Mouse (Mus musculus): ENCODE data around the gene Trim11.

Gene Trim11

DNA sequence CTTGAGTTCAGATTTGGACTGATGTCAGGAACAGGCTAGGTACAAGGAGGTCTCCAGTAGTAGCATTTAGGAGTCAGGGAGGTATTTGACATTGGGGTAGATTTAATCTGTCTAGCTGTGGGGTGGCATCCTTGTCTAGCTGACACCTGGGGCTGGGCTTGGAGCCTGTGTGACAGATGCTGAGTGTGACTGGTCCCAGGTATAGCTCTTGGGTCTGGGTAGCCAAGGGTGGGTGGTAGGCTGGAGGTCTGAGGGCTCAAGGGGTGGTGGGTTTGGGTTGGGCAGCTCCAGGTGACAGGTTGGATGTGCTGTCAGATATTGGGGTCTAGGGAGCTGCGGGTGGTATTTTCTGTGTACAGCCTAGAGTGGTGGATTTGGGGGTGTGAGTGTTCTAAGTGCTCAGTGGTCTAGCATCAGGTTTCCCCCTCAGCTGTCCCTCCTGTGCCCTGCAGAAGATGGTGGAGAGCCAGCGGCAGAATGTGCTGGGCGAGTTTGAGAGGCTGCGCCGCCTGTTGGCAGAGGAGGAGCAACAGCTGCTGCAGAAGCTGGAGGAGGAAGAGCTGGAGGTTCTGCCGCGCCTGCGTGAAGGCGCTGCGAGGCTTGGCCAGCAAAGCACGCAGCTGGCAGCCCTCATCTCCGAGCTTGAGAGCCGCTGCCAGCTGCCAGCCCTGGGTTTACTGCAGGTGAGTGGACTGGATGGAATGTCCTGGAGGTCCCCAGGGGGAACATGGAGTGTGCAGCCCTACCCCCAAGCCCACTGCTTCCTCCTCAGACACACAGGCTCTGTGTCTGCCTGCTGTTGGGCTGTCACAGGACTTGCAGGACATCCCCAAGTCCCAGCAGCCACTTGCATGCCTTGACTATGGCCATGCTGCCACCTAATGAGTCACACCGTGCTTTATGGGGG, 3.9 kb downstream of the Trim11 start:
- Histone ChIP-seq H3K36me3 (ENCODE audit: control insufficient read depth, insufficient read depth, low read length, poor library complexity, severe bottlenecking) (peaks cover 6% of the 10 kb centered on the region), H3K27me3 (ENCODE audit: control insufficient read depth, insufficient read depth, low read length, poor library complexity, severe bottlenecking) (no peaks in the 10 kb centered on the region)
- DNase-seq (ENCODE audit: low read depth, low spot score), result peak; percentile 93

DNA sequence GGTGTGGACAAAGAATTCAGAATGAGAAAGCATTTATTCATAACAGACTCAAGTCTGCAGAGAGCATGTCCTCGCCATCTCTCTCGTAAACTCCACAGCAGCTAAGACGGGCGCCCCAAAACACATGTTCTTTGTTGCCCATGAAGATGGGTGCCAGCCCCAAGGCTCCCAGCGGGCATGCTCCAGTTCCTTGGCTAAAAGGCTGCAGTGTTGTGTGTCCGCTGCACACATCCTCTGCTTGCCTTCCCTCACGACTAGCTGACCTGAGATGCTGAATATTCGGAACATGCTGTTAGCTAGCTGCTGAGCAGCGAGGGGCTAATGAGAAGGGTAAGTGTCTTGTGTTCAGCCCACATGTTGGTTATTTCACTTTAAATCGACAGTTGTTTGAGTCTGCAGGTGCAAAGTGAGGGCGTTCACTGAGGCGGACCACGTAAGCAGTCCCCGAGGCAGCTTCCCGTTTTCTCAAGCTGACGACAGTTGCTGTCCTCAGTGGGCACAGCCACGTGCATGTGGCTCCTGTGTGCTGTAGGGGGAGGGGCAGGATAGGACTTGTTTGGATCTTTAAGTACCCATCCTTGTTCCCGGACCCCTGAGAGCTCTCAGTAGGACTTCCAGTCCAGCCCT, 4.7 kb downstream of the Trim11 start:
- DNase-seq (ENCODE audit: low read depth, low spot score), result peak; percentile 97

DNA sequence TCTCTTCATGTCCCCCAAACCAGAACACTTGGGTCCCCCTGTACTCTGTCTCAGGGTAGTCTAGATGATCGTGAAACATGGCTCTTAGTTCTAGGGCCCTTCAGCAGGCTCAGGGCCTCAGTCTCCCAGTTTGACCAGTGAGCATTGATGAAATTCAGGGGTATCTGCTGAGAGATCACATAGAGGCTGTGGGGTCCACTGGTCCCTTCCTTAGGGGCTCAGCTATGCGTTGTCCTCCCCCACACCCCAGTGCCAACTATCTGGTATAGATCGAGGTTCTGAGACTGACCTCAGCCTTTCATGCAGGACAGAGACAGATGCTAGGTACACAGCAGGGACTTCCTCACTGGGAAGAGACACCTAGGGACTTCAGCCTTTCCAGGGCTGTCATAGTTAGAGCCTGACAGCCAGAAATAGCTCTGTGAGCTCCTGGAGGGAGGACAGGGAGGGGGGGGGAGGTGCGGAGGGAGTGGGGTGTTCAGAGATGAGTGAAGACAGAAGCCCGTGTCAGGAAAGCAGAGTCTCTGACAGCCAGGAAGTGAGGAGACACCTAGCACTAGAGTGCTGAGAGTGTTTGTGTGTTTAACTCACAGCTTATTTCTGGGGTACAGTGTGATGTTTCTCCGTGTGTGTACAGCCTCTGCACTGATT, 5.9 kb downstream of the Trim11 start:
- DNase-seq (ENCODE audit: low read depth, low spot score), result no peak
- H3K36me3 ChIP-seq (ENCODE audit: control insufficient read depth, insufficient read depth, low read length, poor library complexity, severe bottlenecking), result peaks cover 8% of the 10 kb centered on the region
- no peaks in the 10 kb centered on the region for H3K27me3 ChIP-seq (ENCODE audit: control insufficient read depth, insufficient read depth, low read length, poor library complexity, severe bottlenecking)

More for the DNA sequence above, 4.7 kb downstream of the Trim11 start:
- Histone ChIP-seq H3K27me3 (ENCODE audit: control insufficient read depth, insufficient read depth, low read length, poor library complexity, severe bottlenecking) (no peaks in the 10 kb centered on the region), H3K36me3 (ENCODE audit: control insufficient read depth, insufficient read depth, low read length, poor library complexity, severe bottlenecking) (peaks cover 6% of the 10 kb centered on the region)

DNA sequence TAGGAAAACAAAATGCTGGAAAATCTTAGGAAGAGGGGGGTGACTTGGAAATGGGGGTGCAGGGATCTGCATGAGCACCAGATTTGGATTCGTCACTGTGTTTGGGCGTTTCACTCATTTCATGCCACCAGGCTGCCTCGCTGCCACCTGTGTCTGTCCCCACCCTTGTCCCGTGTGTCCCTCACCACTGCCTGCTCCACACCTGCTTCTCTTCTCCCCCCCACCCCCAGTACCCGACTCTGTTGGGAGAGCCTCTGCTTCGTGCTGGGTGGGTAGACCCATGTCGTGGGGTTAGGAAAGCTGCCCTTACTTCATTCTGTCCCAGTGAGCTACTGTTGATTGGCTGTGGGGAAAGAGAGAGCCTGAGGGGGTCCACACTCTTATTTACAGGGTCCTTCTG, 6.8 kb downstream of the Trim11 start:
- no peaks in the 10 kb centered on the region for H3K27me3 ChIP-seq (ENCODE audit: control insufficient read depth, insufficient read depth, low read length, poor library complexity, severe bottlenecking)
- no peak for DNase-seq (ENCODE audit: low read depth, low spot score)

DNA sequence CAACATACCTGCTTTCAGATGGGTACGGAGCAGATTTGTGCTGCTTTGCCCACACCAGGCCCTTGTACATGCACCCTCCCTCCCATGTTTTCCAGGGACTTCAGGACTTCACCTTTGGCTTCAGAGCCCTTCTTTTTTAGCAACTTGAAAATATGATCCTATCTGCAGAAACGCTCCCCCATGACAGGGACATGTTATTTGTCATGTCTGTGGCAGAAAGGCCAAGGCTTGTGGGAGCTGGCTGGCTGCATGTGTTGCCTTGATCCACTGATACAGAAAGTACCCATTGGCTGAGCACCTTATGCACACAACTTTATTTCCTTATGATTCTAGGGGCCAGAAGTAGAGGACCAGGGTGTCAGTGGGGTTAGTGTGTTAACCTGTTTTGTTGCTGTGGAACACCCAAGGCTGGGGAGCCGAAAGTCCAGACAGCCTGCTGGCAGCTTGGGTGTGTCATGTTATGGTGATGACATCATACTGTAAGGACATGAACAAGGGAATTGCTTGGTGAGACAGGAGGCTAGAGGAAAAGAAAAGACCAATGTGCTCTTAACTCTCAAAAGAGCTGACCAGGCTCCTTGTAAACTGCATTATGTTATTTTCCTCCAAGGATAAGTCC, 7.5 kb downstream of the Trim11 start:
- no peak for DNase-seq (ENCODE audit: low read depth, low spot score)
- no peaks in the 10 kb centered on the region for H3K27me3 ChIP-seq (ENCODE audit: control insufficient read depth, insufficient read depth, low read length, poor library complexity, severe bottlenecking)
- peaks cover 18% of the 10 kb centered on the region for H3K36me3 ChIP-seq (ENCODE audit: control insufficient read depth, insufficient read depth, low read length, poor library complexity, severe bottlenecking)

More for the DNA sequence above, 6.8 kb downstream of the Trim11 start:
- H3K36me3 ChIP-seq (ENCODE audit: control insufficient read depth, insufficient read depth, low read length, poor library complexity, severe bottlenecking), result peaks cover 16% of the 10 kb centered on the region

DNA sequence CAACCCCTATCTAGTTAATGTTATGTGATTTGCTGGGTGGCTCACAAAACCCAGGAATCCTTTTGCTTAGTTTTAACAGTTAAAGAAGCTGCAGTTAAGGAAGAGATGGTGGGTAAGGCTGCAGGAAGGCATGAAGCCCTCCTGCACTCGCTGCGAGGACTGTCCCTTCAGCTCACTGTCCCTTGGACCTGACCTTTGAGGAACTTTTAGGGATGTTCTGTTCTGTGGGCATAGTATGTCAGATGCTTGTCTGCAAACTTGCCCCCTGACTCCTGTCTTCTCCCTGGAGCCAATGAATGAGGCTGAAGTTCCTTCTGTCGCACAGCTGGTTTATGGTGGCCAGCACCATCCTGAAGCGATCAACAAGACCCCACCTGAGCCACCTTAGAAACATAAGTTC, 11.3 kb downstream of the Trim11 start:
- DNase-seq (ENCODE audit: low read depth, low spot score), result no peak
- no peaks in the 10 kb centered on the region for H3K27me3 ChIP-seq (ENCODE audit: control insufficient read depth, insufficient read depth, low read length, poor library complexity, severe bottlenecking)
- peaks cover 18% of the 10 kb centered on the region for H3K36me3 ChIP-seq (ENCODE audit: control insufficient read depth, insufficient read depth, low read length, poor library complexity, severe bottlenecking)

DNA sequence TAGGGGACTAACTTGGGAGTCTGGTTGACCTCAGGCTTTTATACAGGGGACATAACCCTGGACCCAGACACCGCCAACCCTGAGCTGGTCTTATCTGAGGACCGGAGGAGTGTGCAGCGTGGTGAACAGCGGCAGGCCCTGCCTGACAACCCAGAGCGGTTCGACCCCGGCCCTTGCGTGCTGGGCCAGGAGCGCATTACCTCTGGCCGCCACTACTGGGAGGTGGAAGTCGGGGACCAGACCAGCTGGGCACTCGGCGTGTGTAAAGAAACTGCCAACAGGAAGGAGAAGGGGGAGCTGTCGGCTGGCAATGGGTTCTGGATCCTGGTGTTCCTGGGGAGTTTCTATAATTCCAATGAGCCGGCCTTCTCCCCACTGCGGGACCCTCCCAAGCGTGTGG, 12.2 kb downstream of the Trim11 start:
- no peaks in the 10 kb centered on the region for H3K27me3 ChIP-seq (ENCODE audit: control insufficient read depth, insufficient read depth, low read length, poor library complexity, severe bottlenecking)
- H3K36me3 ChIP-seq (ENCODE audit: control insufficient read depth, insufficient read depth, low read length, poor library complexity, severe bottlenecking), result peaks cover 15% of the 10 kb centered on the region
- DNase-seq (ENCODE audit: low read depth, low spot score), result no peak

DNA sequence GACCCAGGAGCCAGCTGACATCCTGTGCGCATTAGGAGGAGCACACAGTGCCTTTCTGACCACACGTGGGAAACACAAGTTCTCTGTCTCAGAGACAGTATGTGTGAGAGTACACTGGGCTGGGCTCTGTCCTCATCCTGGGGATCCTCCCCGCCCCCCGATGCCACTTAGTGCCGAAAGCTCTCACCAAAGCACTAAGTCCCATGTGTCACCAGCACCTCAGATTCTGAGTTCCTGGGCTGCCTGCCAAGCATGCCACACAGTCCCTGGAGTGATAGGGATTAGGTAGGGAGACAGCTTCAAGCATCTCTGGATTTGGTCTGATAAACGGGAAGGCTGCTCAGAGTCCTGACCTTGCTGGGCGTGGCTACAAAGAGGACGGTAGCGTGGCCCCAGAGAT, 12.9 kb downstream of the Trim11 start:
- DNase-seq (ENCODE audit: low read depth, low spot score), result no peak
- H3K27me3 ChIP-seq (ENCODE audit: control insufficient read depth, insufficient read depth, low read length, poor library complexity, severe bottlenecking), result no peaks in the 10 kb centered on the region
- peaks cover 14% of the 10 kb centered on the region for H3K36me3 ChIP-seq (ENCODE audit: control insufficient read depth, insufficient read depth, low read length, poor library complexity, severe bottlenecking)

DNA sequence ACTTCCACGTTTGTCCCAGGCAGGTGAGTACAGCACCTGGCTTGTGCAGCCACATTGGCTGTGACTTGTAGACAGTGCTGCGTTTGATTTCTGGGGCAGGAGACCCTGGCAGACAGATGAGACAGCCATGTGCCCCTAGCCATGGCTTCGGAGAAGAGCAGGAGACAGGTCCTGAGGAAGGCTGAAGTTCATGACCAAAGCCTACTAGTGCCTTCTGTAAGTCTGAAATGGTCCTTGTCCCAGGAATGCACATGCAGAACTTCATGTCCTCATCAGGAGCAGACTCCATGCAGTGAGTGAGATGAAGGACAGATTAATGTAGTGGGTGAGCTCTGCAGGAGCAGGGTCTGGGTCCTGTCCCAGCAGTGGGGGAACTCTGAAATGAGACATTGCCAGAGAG, 14.0 kb downstream of the Trim11 start:
- DNase-seq (ENCODE audit: low read depth, low spot score), result no peak
- Histone ChIP-seq H3K36me3 (ENCODE audit: control insufficient read depth, insufficient read depth, low read length, poor library complexity, severe bottlenecking) (peaks cover 12% of the 10 kb centered on the region), H3K27me3 (ENCODE audit: control insufficient read depth, insufficient read depth, low read length, poor library complexity, severe bottlenecking) (no peaks in the 10 kb centered on the region)

DNA sequence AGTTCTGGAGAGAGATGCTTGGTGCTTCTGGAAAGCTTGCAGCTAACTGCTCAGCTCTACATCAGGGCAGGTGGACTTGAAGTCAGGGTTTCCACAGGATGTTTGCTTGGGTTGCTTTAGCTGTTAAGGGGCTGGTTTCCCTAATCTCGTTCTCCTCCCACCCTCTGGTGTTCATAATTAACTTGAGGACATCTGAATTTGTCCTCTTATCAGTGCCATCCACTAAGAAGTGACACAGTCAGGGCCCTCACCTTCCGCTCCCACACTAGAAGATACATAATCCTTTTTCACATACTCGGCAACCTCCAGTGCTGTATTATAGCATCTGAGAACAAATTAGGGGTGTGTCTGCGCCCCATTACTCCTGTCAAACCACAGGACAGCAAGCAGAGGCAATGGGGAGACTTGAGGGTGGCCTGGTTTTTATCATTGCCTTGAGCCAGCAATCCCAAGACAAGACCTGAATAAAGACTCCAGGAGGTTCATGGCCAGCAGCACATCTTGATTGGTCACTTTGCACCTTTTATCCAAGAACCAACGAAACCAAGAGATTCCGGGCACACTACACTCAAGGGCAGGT, 15.3 kb downstream of the Trim11 start:
- DNase-seq (ENCODE audit: low read depth, low spot score), result peak; percentile 47
- Histone ChIP-seq H3K36me3 (ENCODE audit: control insufficient read depth, insufficient read depth, low read length, poor library complexity, severe bottlenecking) (peaks cover 10% of the 10 kb centered on the region), H3K27me3 (ENCODE audit: control insufficient read depth, insufficient read depth, low read length, poor library complexity, severe bottlenecking) (no peaks in the 10 kb centered on the region)

DNA sequence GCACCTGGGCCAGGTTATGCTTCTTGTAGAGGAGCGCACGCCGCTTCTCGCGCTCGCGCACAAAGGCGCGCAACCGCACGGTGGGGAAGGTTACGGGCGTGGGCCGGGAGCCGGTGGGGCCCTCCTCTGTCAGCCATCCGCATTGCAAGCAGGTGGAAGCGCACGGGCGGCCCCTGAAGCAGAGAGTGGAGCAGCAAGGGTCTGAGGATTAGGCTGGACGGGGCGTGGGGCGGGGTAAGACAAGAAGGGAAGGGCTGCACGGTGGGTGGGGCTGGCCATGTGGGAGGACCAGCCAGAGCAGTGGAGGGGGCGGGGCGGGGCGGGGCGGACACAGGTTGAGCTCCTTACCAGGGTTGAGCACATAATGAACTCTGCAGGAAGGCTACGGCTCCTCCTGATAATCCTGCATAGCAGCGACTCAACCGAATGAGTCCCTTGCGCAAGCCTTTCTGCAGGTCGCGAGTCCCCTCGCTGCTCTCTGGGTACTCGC, 16.5 kb downstream of the Trim11 start:
- Histone ChIP-seq H3K27me3 (ENCODE audit: control insufficient read depth, insufficient read depth, low read length, poor library complexity, severe bottlenecking) (no peaks in the 10 kb centered on the region), H3K36me3 (ENCODE audit: control insufficient read depth, insufficient read depth, low read length, poor library complexity, severe bottlenecking) (peaks cover 5% of the 10 kb centered on the region)
- peak; percentile 72 for DNase-seq (ENCODE audit: low read depth, low spot score)

DNA sequence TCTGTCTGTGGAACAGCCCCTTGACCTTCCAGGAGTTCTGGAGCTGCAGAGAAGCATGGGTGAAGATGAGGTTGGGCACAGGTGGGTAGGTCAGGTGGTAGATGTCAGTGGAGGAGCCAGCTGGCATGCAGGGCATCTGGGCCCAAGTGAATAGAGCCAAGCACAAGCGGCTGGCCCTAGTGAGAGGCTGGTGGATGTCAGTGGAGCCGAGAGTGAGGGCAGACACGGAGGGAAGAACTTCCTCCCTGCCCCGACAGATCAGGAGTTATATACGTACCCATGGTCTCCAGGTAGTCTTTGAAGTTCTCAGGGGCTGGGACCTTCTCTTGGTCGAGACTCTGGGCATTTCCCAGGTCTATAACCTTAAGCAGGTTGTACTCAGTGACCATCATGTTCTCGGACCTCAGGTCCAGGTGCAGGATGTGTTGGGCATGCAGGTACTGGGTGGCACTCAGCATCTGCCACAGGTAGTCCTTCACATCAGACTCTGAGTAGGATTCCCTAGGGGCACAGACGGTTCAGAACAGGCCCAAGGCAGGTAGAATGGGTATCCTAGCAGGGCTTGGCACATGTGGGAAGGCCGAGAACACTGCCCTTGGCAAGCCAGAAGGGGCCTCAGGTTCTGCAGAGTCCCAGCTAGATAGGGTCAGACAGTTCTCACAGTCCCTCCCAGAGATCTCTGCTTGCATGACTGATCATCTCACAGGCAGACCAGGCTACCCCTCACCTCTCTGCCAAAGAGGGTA, 17.3 kb downstream of the Trim11 start:
- DNase-seq (ENCODE audit: low read depth, low spot score), result no peak
- Histone ChIP-seq H3K27me3 (ENCODE audit: control insufficient read depth, insufficient read depth, low read length, poor library complexity, severe bottlenecking) (no peaks in the 10 kb centered on the region), H3K36me3 (ENCODE audit: control insufficient read depth, insufficient read depth, low read length, poor library complexity, severe bottlenecking) (peaks cover under 1% of the 10 kb centered on the region; the same call in 1 of the 2 replicates)

DNA sequence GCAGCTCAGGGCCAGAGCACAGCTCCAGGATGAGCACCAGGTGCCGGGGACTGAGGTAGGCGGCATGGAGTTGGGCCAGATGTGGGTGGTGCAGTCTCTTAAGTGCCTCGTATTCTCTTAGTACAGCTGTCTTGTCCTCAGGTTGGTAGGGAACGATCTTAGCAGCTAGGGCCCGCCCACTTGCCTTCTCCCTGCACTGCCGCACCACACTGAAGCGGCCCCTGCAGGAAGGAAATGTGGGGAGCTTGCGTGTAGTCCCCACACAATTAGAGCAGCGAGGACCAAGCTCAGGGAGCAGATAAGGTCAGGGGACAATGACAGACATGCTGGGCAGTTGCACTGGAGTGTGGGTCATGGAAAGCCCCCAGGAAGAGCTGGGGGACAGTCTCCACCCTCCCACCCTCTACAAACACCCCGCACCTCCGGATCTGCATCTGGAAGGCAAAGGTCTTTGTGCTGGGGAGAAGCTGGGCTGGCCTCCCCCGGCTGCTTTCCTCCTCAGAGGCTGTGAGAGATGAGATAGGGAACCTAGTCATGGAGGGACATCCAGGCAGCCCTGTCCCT, 18.0 kb downstream of the Trim11 start:
- DNase-seq (ENCODE audit: low read depth, low spot score), result peak; percentile 65
- H3K27me3 ChIP-seq (ENCODE audit: control insufficient read depth, insufficient read depth, low read length, poor library complexity, severe bottlenecking), result no peaks in the 10 kb centered on the region
- no peaks in the 10 kb centered on the region for H3K36me3 ChIP-seq (ENCODE audit: control insufficient read depth, insufficient read depth, low read length, poor library complexity, severe bottlenecking)
